13 mouse cellular contexts compared by ENCODE assay signal in the genomic region with DNA sequence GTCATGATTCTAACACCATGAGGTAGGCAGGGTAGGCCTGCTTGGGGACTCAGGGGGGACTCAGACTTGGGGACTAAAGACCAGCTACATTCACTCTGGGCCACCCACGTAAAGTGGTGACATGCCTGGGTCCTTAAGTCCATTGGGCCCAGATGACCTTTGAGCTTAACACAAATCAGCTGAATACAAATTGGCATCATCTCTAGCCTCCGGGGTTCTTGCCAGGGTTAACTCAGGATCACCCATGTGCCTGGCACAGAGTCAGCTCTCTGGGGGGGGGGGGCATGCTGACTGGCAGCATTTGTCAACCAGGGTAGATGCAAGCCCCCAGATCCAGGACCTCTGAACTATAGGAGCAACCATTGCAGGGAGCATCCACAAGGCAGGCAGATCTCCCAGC.
"Had no signal": no experiment of that assay in that cellular context is flagged by ENCODE, and none has a peak within 500 bp of the region (broad histone marks: within the 10 kb centered on the region; RNA-seq: fewer than 3 reads in every experiment).

No protein-coding gene starts in this region.

- H3K4me3 ChIP-seq: layer of hippocampus, adult 2 months; limb, embryonic 15.5 days; liver, embryonic 13.5 days; midbrain, embryonic 12.5 days; neural tube, embryonic 13.5 days; stomach, embryonic 15.5 days had no signal

- H3K27ac ChIP-seq: layer of hippocampus, adult 2 months; limb, embryonic 15.5 days; liver, embryonic 13.5 days; midbrain, embryonic 12.5 days; neural tube, embryonic 13.5 days; stomach, embryonic 15.5 days had no signal

- H3K36me3 ChIP-seq: midbrain, embryonic 12.5 days; neural tube, embryonic 13.5 days had no signal

- ATAC-seq: inflammation-experienced regulatory T-cells, adult 6 months; intestine, postnatal 0 days; midbrain, embryonic 16.5 days had no signal

- H3K4me2 ChIP-seq: limb, embryonic 15.5 days; liver, embryonic 13.5 days; midbrain, embryonic 12.5 days; neural tube, embryonic 13.5 days; stomach, embryonic 15.5 days had no signal

- DNase-seq: liver, embryonic 13.5 days; lung, adult 18-20 months; right cerebral cortex, postnatal 14 days; thymus, adult 2 months; thymus, postnatal 36 days had no signal

- H3K4me1 ChIP-seq: liver, embryonic 13.5 days; midbrain, embryonic 12.5 days; stomach, embryonic 15.5 days had no signal

- H3K9ac ChIP-seq: limb, embryonic 15.5 days; liver, embryonic 13.5 days; midbrain, embryonic 12.5 days; neural tube, embryonic 13.5 days; stomach, embryonic 15.5 days had no signal

- H3K9me3 ChIP-seq: limb, embryonic 15.5 days; liver, embryonic 13.5 days; midbrain, embryonic 12.5 days; neural tube, embryonic 13.5 days; stomach, embryonic 15.5 days had no signal

- H3K27me3 ChIP-seq: limb, embryonic 15.5 days; liver, embryonic 13.5 days; midbrain, embryonic 12.5 days; neural tube, embryonic 13.5 days; stomach, embryonic 15.5 days had no signal
